Mouse (Mus musculus): ENCODE data around the gene Nudt17.
A peak's percentile ranks its signal among the peaks of the same experiment; 100 is the strongest.

GRCm38 (mm10) chr3:96706984-96707383 is 1.4 kb downstream of the Nudt17 start:
- TF ChIP-seq E2F4 (IDR thresholded peaks at IDR 0.05; ENCODE audit: insufficient read depth) (no peak), USF1 (IDR thresholded peaks at IDR 0.05; ENCODE audit: low read depth) (no peak), MAX (IDR thresholded peaks at IDR 0.05; ENCODE audit: low read depth) (no peak), POLR2AphosphoS2 (IDR thresholded peaks at IDR 0.05; ENCODE audit: insufficient read length, low read depth) (peak; percentile 61), POLR2A (IDR thresholded peaks at IDR 0.05; ENCODE audit: insufficient read length, low read depth) (no peak), REST (IDR thresholded peaks at IDR 0.05; ENCODE audit: insufficient read depth, insufficient read length) (no peak), MYOD1 (IDR thresholded peaks at IDR 0.05; ENCODE audit: control insufficient read depth in 1 of 3, insufficient read length in 2 of 3, low read depth in 2 of 3) (no peak), CEBPB (IDR thresholded peaks at IDR 0.05; ENCODE audit: insufficient read depth, poor library complexity, severe bottlenecking) (no peak), SRF (IDR thresholded peaks at IDR 0.05; ENCODE audit: control insufficient read depth, insufficient read length, low read depth) (no peak), TCF3 (IDR thresholded peaks at IDR 0.05; ENCODE audit: insufficient read length, low read depth) (no peak), TCF12 (IDR thresholded peaks at IDR 0.05; ENCODE audit: insufficient read depth, poor library complexity, severe bottlenecking) (no peak)

Data from myocyte (in vitro differentiated cells).